Mouse (Mus musculus) hindbrain, embryonic 11.5 days (tissue): ENCODE results near the gene Hoxd8. TPM values are rescaled to one million over a fixed set of nuclear protein-coding genes. Genes with fewer than 3 reads are reported as not detected.

Experiments
- ATAC-seq: fragments of 200-750 bp; cut with Nextera tagmentation; 2 replicates; pipeline ENCODE4 v1.8.0; 2017; ENCODE audit warnings: mild to moderate bottlenecking, moderate TSS enrichment, moderate library complexity; ENCODE audit not compliant: low FRiP score
- DNase-seq: peaks from one replicate; pipeline ENCODE4 v3.0.0-alpha.2; 2015; ENCODE audit warnings: low spot score
- H3K27ac ChIP-seq: fragments of 300-500 bp; sonication (generic); 2 replicates; pipeline ENCODE4 v1.5.1; 2014; ENCODE audit warnings: mild to moderate bottlenecking, low read depth, low read length
- H3K27me3 ChIP-seq: fragments of 300-500 bp; sonication (generic); 2 replicates; pipeline ENCODE4 v1.6.1; 2014; ENCODE audit warnings: mild to moderate bottlenecking, low read length, moderate library complexity, mixed read lengths; ENCODE audit not compliant: control insufficient read depth, insufficient read depth
- H3K36me3 ChIP-seq: fragments of 300-500 bp; sonication (generic); 2 replicates; pipeline ENCODE4 v1.6.1; 2014; ENCODE audit warnings: mild to moderate bottlenecking, low read length, moderate library complexity, mixed read lengths; ENCODE audit not compliant: control insufficient read depth, insufficient read depth
- H3K4me1 ChIP-seq: fragments of 300-500 bp; sonication (generic); replicated peaks from 2 replicates; pipeline ENCODE4 v1.6.1; 2014; ENCODE audit warnings: low read length, mixed read lengths; ENCODE audit not compliant: control insufficient read depth, insufficient read depth
- H3K4me2 ChIP-seq: fragments of 300-500 bp; sonication (generic); replicated peaks from 2 replicates; pipeline ENCODE4 v1.6.1; 2014; ENCODE audit warnings: mild to moderate bottlenecking, low read depth, low read length
- H3K4me3 ChIP-seq: fragments of 300-500 bp; sonication (generic); 2 replicates; pipeline ENCODE4 v1.5.1; 2014; ENCODE audit warnings: low read depth, low read length
- H3K9ac ChIP-seq: fragments of 300-500 bp; sonication (generic); 2 replicates; pipeline ENCODE4 v1.6.1; 2014; ENCODE audit warnings: low read depth, low read length
- H3K9me3 ChIP-seq: fragments of 300-500 bp; sonication (generic); 2 replicates; pipeline ENCODE4 v1.6.1; 2016; ENCODE audit warnings: low read length; ENCODE audit not compliant: control insufficient read depth
- WGBS: fragments of 180-500 bp; shearing (Covaris S2); extraction: QIAGEN DNeasy Blood & Tissue Kit; methylation state at CpG from one replicate; pipeline ENCODE4 v1.1.7; 2014; 5-methylcytosine and 5-hydroxymethylcytosine counted together
- polyA plus RNA-seq: library from polyadenylated mRNA; unstranded; fragments of >200 nt; fragmentation: Nextera tagmentation; extraction: Ambion mirVana; gene quantifications from 2 replicates; pipeline ENCODE4 v1.2.1, GENCODE M21; 2014

The Hoxd8 gene
- polyA plus RNA-seq, 1 experiment from 2014 or later: 0.19 TPM

DNA sequence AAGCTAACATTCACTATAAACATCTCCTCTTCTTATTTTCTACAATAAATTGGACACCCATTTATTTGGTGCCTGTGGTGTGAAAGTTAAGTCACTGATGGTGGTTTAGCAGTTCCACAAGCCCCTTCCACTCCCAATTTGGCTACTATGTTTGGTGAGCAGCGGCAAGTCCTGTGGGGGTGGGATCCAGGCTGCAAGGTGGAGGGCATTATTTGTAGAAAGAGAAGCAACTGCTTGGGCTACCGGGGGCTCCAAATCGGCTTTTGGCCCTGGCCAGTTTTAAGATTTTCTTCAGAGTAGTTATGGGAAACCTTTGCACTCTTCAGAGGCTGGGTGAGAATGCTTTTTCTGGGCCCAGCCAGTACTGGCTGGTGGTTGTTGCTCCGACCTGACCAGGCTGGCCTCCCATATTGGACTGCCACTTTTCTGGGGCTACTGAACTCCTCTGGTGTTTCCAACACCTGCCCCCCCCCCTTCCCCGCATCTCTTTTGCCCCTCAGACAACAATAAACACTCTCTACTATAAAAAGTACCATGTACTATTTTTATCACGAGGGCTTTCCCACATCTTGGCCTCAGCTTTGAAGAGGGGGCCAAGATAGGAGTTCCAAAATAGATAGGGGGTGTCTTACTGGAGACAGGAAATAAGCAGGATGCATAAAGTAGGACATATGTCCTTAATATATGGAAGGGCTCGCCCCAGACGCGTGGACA, 27.5 kb downstream of the Hoxd8 start:
- no peak for DNase-seq
- Histone ChIP-seq H3K27ac (peak overlapping the region; percentile 95), H3K4me2 (peak overlapping the region; percentile 54), H3K27me3 (peaks cover 82% of the 10 kb centered on the region), H3K9me3 (no peaks in the 10 kb centered on the region), H3K9ac (peak overlapping the region; percentile 76), H3K4me1 (no peaks in the 10 kb centered on the region; the same call in 1 of the 2 replicates), H3K4me3 (peak overlapping the region; percentile 48), H3K36me3 (no peaks in the 10 kb centered on the region)
- ATAC-seq: no peak
- WGBS: 2% methylated on average over 9 of the region's 9 CpGs

DNA sequence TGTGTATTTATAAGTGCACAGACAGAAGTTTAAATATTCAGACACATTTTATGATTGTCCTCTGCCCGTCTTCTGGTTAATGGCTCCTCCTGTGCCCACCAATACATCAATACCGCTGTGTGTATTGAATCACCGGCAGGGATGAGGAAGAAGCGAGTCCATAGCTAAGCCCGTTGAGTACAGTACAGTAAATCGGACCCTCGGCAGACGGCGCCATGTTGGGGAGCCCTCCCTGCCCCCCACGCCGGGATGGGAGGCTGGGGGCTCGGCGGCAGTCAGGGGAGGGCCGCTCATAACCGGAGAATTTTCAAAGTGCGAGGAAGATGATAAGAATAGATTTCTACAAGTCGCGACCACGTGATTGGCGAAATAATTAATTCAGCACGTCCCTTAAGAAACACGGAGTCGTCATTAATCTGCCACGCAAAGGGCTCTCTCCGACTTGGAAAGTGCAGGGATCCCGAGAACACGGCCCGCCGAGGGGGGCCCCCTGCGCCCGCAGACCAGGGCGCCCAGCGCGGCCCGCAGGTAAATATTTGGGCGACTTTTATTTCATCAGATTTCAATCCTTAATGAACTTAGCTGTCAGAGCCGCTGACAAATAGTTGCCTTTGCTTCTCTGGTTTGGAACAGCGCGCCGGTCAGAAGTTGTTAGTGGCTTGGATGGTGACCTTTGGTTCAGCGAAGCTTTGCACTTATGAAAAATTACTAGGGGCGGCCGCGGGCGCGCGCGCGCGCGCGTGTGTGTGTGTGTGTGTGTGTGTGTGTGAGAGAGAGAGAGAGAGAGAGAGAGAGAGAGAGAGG, 28.3 kb downstream of the Hoxd8 start:
- peak overlapping the region; percentile 95 for H3K27ac ChIP-seq
- under 1% methylated on average over 52 of the region's 52 CpGs for WGBS

DNA sequence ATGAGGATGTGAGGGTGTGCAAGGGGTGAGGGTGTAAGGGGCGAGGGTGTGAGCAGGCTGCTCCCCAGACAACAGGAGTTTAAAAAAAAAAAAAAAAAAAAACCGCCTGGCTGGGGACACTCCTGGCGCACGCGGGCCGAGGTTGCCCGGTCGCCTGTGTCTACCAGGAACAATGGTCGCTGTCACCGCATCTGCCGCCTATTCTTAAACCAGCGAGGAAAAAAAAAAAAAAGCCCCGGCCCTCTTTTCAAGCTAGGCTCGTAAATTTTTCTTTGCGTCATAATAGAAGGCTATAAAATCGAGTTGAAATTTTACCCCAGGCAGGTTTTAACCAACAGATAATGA, 28.9 kb downstream of the Hoxd8 start:
- H3K27me3 ChIP-seq: peaks cover 79% of the 10 kb centered on the region
- no peaks in the 10 kb centered on the region; the same call in 1 of the 2 replicates for H3K4me1 ChIP-seq

More for the DNA sequence above, 28.3 kb downstream of the Hoxd8 start:
- ATAC-seq: peak; percentile 43; the same call in 1 of the 2 replicates
- H3K4me2 ChIP-seq: peak overlapping the region; percentile 54
- H3K4me1 ChIP-seq: no peaks in the 10 kb centered on the region; the same call in 1 of the 2 replicates
- no peaks in the 10 kb centered on the region for H3K9me3 ChIP-seq
- H3K36me3 ChIP-seq: no peaks in the 10 kb centered on the region
- H3K9ac ChIP-seq: peak overlapping the region; percentile 76
- peak overlapping the region; percentile 48 for H3K4me3 ChIP-seq
- no peak for DNase-seq
- H3K27me3 ChIP-seq: peaks cover 79% of the 10 kb centered on the region

DNA sequence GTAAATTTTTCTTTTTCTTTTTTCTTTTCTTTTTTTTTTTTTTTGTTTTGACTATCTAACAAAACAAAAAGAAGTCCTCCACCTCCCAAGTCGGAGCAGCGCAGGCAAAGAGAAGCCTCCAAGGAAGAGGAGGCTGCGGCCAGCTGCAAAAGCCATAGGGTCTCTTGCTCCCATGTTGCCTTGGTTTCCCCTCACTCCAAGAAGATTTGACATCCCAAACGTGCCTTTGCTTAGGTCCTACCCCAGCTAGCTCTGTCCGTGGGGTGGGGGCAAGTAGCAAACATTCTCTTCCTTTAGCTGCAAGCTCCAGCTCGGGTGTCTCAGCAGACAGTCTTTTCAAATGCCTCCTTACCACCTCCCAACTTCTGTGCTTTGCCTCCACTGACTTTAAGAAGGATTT, 29.4 kb downstream of the Hoxd8 start:
- H3K4me2 ChIP-seq: peak overlapping the region; percentile 54
- H3K9me3 ChIP-seq: no peaks in the 10 kb centered on the region
- peaks cover 78% of the 10 kb centered on the region for H3K27me3 ChIP-seq
- peak overlapping the region; percentile 95 for H3K27ac ChIP-seq
- peak overlapping the region; percentile 48 for H3K4me3 ChIP-seq
- peak overlapping the region; percentile 76 for H3K9ac ChIP-seq
- DNase-seq: peak; percentile 67
- no peak for ATAC-seq
- 0% methylated on average over 6 of the region's 6 CpGs for WGBS
- H3K4me1 ChIP-seq: no peaks in the 10 kb centered on the region; the same call in 1 of the 2 replicates
- H3K36me3 ChIP-seq: no peaks in the 10 kb centered on the region

More for the DNA sequence above, 28.9 kb downstream of the Hoxd8 start:
- under 1% methylated on average over 15 of the region's 16 CpGs for WGBS
- Histone ChIP-seq H3K27ac (peak overlapping the region; percentile 95), H3K9me3 (no peaks in the 10 kb centered on the region), H3K36me3 (no peaks in the 10 kb centered on the region), H3K4me3 (peak overlapping the region; percentile 48), H3K9ac (peak overlapping the region; percentile 76), H3K4me2 (peak overlapping the region; percentile 54)
- ATAC-seq (peak; percentile 48), DNase-seq (no peak)

DNA sequence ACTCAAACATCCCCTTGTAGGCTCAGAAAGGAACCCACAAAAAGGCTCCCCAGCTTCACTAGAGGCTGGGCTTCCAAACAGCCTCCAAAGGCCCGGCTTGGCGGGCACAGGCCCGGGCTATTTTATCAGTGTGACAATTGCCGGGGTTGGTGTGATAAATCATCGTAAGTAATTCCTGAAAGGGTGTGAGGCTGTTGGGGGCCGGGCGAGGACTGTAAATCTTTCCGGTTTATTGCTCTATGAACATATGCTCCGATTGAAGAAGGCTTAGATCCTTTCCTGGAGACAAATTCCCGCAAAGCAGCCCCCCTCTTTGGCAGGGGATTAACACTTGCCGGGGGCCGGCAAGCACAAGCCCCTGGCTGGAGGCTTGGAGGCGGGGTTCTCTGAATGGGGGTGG, 30.0 kb downstream of the Hoxd8 start:
- H3K27me3 ChIP-seq: peaks cover 78% of the 10 kb centered on the region
- peak overlapping the region; percentile 54 for H3K4me2 ChIP-seq
- peak overlapping the region; percentile 95 for H3K27ac ChIP-seq
- DNase-seq: no peak
- H3K36me3 ChIP-seq: no peaks in the 10 kb centered on the region
- no peaks in the 10 kb centered on the region; the same call in 1 of the 2 replicates for H3K4me1 ChIP-seq
- peak overlapping the region; percentile 76 for H3K9ac ChIP-seq
- H3K4me3 ChIP-seq: peak overlapping the region; percentile 48
- peak; percentile 43 for ATAC-seq
- H3K9me3 ChIP-seq: no peaks in the 10 kb centered on the region
- under 1% methylated on average over 13 of the region's 13 CpGs for WGBS

DNA sequence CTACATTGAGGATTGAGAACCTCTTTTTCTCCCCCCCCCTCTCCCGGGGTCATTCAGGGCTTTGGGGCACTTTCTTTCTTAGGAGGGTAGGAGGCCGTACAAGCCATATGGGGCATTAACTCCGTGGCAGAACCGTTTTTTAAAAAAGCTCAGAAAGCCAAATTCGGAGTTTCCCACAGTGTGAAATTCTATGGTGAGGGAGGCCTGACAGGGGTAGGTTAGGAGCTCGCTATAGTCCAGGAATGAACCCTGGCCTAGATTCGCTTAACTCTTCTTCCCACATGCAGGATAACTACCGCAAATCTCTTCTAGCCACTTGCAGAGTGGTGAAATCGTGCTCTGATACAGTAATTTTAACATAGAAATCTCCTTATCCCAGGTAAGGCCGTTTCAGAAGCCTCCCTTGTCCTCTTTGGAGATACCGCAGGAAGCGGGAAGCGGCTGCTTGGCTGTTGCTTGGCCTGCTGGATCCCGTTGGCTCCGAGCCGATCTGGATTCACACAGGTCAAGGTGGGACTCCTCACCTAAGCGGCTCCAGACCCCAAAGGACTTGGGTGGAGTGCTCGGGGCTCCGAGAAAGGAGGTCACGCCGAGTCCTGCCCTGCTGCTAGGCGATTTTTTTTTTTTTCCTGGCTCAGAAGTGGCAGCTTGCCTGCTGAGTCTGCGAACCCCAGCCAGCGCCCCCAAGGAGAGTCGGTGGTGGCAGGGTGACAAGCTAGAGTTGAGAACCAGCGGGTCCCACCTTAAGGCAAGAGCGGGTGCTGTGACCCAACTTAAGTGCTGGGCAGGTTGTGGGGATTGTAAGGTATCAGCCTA, 30.8 kb downstream of the Hoxd8 start:
- Histone ChIP-seq H3K9me3 (no peaks in the 10 kb centered on the region), H3K4me2 (peak overlapping the region; percentile 54), H3K4me3 (peak overlapping the region; percentile 48), H3K9ac (peak overlapping the region; percentile 76), H3K27me3 (peaks cover 75% of the 10 kb centered on the region), H3K36me3 (no peaks in the 10 kb centered on the region), H3K4me1 (no peaks in the 10 kb centered on the region; the same call in 1 of the 2 replicates), H3K27ac (peak overlapping the region; percentile 95)
- WGBS: under 1% methylated on average over 27 of the region's 27 CpGs
- peak; percentile 72 for DNase-seq
- no peak for ATAC-seq

DNA sequence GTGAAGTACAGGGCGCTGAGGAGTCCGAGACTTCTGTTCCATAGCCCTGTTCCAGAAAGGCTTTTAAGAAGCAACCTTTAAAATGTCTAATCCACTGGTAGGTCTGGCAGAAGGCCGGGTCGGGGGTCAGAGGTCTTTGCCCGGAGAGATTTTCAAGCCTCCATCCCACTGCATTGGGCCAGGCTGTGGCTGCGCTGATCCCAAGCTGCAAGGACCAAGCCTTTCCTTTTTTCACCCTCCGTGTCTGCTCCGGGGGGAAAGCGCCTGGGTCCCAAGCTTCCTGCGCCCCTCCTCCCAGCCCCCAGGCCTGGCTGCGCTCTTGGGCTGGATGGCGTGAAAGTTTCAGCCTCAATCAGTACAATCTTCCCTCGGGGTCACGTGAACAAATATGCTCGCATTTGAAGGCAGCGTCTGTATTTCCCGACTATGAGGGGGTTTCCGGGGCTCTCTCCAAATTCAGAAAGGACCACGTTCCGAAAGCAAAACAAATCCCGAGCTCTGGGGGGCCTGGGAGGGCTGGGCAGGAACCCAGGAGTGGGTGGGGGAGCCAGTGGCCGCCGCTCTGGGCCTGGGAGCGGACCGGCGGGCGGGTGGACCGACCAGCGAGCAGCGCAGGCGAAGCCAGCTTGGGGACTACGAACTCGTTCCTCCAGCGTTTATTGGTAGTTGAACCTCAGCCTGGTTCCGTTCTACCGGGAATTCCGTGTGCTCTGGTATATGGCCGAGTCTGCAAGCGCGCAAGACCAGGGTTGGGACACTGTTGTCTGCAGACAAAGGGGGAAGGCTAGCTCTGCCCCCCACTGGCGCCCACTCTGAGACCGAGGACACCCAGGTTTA, 31.7 kb downstream of the Hoxd8 start:
- ATAC-seq (0 out of 2 replicates have a peak, but pooled peaks have one; percentile 25), DNase-seq (peak; percentile 68)
- peak overlapping the region; percentile 76 for H3K9ac ChIP-seq
- peak overlapping the region; percentile 54 for H3K4me2 ChIP-seq
- peak overlapping the region; percentile 95 for H3K27ac ChIP-seq
- H3K36me3 ChIP-seq: no peaks in the 10 kb centered on the region
- peak overlapping the region; percentile 48 for H3K4me3 ChIP-seq
- peaks cover 73% of the 10 kb centered on the region for H3K27me3 ChIP-seq
- H3K9me3 ChIP-seq: no peaks in the 10 kb centered on the region
- WGBS: under 1% methylated on average over 42 of the region's 42 CpGs
- no peaks in the 10 kb centered on the region; the same call in 1 of the 2 replicates for H3K4me1 ChIP-seq
